Mouse (Mus musculus) forebrain, embryonic 12.5 days (tissue): ENCODE measurements around the gene Oca2. TPM values are rescaled to one million over a fixed set of nuclear protein-coding genes. Genes with fewer than 3 reads are reported as not detected.
A peak's percentile ranks its signal among the peaks of the same experiment; 100 is the strongest.

Source experiments
- ATAC-seq: fragments of 200-750 bp; cut with Nextera tagmentation; 2 replicates; pipeline ENCODE4 v1.8.0; 2017; ENCODE audit warnings: moderate TSS enrichment; ENCODE audit not compliant: low FRiP score
- H3K27ac ChIP-seq: fragments of 300-500 bp; sonication (generic); 2 replicates; pipeline ENCODE4 v1.5.1; 2016; ENCODE audit warnings: mild to moderate bottlenecking
- H3K27me3 ChIP-seq: fragments of 300-500 bp; sonication (generic); 2 replicates; pipeline ENCODE4 v1.6.1; 2016; ENCODE audit warnings: mild to moderate bottlenecking
- H3K36me3 ChIP-seq: fragments of 300-500 bp; sonication (generic); replicated peaks from 2 replicates; pipeline ENCODE4 v1.6.1; 2016; ENCODE audit warnings: mild to moderate bottlenecking
- H3K4me1 ChIP-seq: fragments of 300-500 bp; sonication (generic); 2 replicates; pipeline ENCODE4 v1.6.1; 2016
- H3K4me2 ChIP-seq: fragments of 300-500 bp; sonication (generic); 2 replicates; pipeline ENCODE4 v1.6.1; 2016; ENCODE audit warnings: mild to moderate bottlenecking, moderate library complexity
- H3K4me3 ChIP-seq: fragments of 300-500 bp; sonication (generic); replicated peaks from 2 replicates; pipeline ENCODE4 v1.5.1; 2016; ENCODE audit warnings: mild to moderate bottlenecking
- H3K9ac ChIP-seq: fragments of 300-500 bp; sonication (generic); 2 replicates; pipeline ENCODE4 v1.6.1; 2016; ENCODE audit warnings: mild to moderate bottlenecking
- H3K9me3 ChIP-seq: fragments of 300-500 bp; sonication (generic); 2 replicates; pipeline ENCODE4 v1.6.1; 2016
- WGBS: fragments of 180-500 bp; shearing (Covaris S2); methylation state at CpG from one replicate; pipeline ENCODE4 v1.1.7; 2016; 5-methylcytosine and 5-hydroxymethylcytosine counted together
- polyA plus RNA-seq: library from polyadenylated mRNA; unstranded; fragments of >200 nt; fragmentation: Nextera tagmentation; extraction: Ambion mirVana; gene quantifications from 2 replicates; pipeline ENCODE4 v1.2.1, GENCODE M21; 2016

Oca2 gene
- polyA plus RNA-seq, 1 experiment from 2014 or later = 0.09 TPM

DNA sequence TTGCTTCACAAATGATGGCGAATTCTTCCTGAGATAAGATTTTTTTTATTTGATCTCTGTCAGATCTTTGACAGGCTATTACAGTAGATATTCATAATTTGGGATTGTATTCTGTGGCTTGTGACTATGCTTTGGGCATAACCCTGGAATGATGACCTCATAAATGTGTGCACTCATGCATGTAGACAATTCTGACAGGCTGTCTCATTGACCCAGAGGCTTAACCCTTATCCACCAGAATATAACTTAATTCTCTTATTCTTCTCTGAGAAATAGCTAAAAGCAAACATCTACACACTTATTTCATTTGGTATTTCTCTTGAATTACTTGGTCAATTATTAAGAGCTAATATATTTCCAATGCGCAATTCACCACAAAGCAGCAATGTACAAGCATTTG is 37.9 kb downstream of the Oca2 start:
- no peaks in the 10 kb centered on the region for H3K27me3 ChIP-seq
- H3K4me1 ChIP-seq = no peaks in the 10 kb centered on the region
- H3K4me2 ChIP-seq = no peak overlapping the region
- H3K27ac ChIP-seq = no peak overlapping the region
- no peak for ATAC-seq
- H3K4me3 ChIP-seq = no peak overlapping the region
- 90% methylated on average over 2 of the region's 2 CpGs for WGBS
- no peak overlapping the region for H3K9ac ChIP-seq
- H3K36me3 ChIP-seq = no peaks in the 10 kb centered on the region
- no peaks in the 10 kb centered on the region for H3K9me3 ChIP-seq

DNA sequence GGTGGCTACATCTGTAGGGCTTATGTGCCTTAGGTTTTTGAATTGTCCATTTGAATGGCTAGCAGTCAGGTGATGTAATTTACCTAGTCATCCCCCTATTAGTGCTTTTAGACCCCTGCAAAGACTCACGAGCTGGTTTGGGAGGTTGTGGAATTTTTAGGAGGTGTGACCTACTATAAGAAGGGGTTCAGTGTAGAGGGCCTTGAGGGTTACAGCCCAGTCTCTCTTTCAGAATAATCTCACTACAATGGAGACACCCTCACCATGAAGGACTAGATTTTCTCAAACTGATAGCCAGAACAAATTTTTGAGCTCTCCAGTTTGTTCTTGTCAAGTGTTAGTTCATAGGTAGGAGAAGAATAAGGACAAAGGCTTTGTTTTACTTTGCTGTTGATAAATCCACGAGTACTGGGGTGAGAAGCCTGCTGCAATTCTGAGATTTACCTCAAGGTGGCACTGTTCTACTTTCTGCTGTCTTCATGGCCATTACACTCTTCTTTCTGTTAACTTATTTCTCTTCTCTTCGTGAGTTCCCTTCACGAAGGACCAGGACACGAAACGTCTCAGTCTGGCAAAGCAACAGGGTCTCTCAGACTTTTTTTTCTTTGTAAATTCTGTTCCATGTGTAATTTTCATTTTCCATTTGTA is 52.0 kb downstream of the Oca2 start:
- Histone ChIP-seq H3K27ac (no peak overlapping the region), H3K4me2 (no peak overlapping the region)
- peak; percentile 78 for ATAC-seq

DNA sequence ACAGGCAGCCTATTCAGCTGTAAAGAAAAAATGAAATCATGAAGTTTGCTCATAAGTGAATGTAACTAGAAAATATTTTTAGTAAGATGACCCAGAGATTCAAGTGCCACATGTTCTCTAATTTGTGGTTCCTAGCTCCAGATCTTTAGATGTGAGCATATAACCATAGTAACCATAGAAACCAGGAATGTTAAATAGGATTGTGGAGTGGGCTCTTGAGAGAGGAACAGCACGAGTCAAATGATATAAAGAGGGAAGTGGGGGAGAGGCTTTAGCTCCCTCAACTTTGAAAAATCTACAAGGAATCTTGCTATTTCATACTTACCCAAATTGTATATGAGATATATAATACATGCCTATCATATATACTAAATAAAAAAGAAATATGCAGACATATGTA is 64.8 kb downstream of the Oca2 start:
- Histone ChIP-seq H3K27me3 (no peaks in the 10 kb centered on the region), H3K9ac (no peak overlapping the region), H3K9me3 (no peaks in the 10 kb centered on the region), H3K36me3 (no peaks in the 10 kb centered on the region), H3K4me3 (no peak overlapping the region), H3K4me2 (no peak overlapping the region), H3K4me1 (no peaks in the 10 kb centered on the region), H3K27ac (no peak overlapping the region)
- WGBS = 16% methylated on average over 1 of the region's 1 CpGs
- no peak for ATAC-seq

More for the DNA sequence above, 52.0 kb downstream of the Oca2 start:
- Histone ChIP-seq H3K4me3 (no peak overlapping the region), H3K36me3 (no peaks in the 10 kb centered on the region), H3K9ac (no peak overlapping the region), H3K9me3 (no peaks in the 10 kb centered on the region), H3K4me1 (no peaks in the 10 kb centered on the region), H3K27me3 (no peaks in the 10 kb centered on the region)
- 44% methylated on average over 6 of the region's 6 CpGs for WGBS

DNA sequence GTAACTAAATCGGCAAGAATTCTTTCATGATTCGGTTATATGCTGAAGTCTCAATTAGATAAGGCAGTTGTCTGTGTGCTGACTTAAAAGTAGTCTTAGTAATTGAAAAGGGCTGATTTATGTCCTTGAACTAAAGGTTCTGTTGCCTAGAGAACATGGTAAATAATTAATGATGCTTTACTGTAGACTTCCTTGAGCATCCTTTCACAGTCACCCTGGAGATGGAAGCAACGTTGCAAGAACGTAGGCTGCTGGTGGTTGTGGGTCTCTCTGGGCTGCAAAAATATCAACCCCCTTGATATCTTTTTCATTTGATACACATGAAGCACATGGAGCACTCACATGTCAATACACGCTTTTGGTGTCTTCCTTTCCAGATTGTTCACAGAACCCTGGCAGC is 74.8 kb downstream of the Oca2 start:
- no peak overlapping the region for H3K4me3 ChIP-seq
- H3K4me1 ChIP-seq = no peaks in the 10 kb centered on the region
- no peaks in the 10 kb centered on the region for H3K27me3 ChIP-seq
- H3K9me3 ChIP-seq = no peaks in the 10 kb centered on the region
- H3K9ac ChIP-seq = no peak overlapping the region
- WGBS = 90% methylated on average over 5 of the region's 5 CpGs
- H3K36me3 ChIP-seq = no peaks in the 10 kb centered on the region
- ATAC-seq = no peak
- no peak overlapping the region for H3K27ac ChIP-seq
- H3K4me2 ChIP-seq = no peak overlapping the region

DNA sequence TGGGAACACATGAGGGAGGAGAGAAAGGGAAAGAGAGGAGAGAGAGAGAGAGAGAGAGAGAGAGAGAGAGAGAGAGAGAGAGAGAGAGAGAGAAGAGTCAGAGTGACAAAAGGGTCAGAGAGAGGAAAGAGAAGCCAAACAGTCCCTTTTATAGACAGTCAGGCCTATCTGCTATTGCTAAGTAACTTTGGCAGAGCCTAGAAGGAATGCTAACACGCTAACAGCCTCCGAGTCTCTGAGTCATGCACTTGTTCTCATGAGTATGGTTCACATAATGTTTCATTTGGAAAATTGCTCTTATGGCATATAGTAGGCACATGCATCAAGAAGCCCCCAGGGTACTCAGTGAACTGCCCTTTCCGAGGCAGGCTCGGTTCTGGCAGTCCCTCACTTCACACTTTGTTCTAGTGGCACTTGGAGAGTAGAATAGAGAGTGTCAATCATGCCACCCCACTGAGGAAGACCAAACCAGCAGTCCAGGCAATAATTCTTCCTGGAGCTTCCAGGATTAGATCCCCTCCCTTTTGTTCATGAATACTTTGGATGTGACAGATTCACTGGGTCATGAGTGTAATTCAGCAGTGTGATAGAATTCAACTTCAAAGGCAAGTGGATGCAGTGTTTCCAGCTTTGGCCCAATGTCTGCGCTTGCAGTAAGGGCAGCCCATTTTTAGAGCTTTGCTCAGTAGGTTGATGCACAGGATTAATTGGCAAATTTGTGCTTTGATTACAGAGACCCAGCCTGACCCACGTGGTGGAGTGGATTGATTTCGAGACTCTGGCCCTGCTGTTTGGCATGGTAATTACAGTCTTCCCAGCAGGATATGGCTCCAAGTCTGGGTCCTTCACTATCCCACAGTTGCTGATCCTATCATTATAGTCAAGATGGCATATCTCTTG is 76.3 kb downstream of the Oca2 start:
- Histone ChIP-seq H3K4me1 (no peaks in the 10 kb centered on the region), H3K4me3 (no peak overlapping the region), H3K27ac (no peak overlapping the region), H3K27me3 (no peaks in the 10 kb centered on the region), H3K9me3 (no peaks in the 10 kb centered on the region), H3K36me3 (no peaks in the 10 kb centered on the region), H3K4me2 (no peak overlapping the region), H3K9ac (no peak overlapping the region)
- ATAC-seq = peak; percentile 46; the same call in 1 of the 2 replicates
- 45% methylated on average over 7 of the region's 7 CpGs for WGBS

DNA sequence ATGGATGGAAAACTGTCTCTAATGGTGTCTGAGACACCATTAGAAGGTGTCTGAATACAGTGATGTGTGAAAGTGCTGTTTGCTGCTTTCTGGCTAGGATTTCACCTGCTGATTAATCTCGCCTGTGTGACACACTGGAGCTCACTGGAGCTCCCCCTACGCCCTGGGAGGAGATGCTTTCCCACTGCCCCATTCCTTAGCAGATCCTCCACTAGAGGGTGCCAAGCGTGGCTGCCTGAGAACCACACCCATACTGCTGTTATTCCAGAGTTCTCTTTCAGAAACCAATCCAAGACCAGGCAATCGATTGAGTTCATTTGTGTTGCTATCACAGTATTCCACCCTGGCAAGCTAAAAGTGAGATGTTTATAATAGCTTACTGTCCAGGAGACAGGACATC is 88.2 kb downstream of the Oca2 start:
- Histone ChIP-seq H3K27me3 (no peaks in the 10 kb centered on the region), H3K4me1 (no peaks in the 10 kb centered on the region), H3K9me3 (no peaks in the 10 kb centered on the region), H3K4me3 (no peak overlapping the region), H3K36me3 (no peaks in the 10 kb centered on the region), H3K4me2 (no peak overlapping the region), H3K9ac (no peak overlapping the region), H3K27ac (no peak overlapping the region)
- no peak for ATAC-seq
- 44% methylated on average over 4 of the region's 4 CpGs for WGBS

DNA sequence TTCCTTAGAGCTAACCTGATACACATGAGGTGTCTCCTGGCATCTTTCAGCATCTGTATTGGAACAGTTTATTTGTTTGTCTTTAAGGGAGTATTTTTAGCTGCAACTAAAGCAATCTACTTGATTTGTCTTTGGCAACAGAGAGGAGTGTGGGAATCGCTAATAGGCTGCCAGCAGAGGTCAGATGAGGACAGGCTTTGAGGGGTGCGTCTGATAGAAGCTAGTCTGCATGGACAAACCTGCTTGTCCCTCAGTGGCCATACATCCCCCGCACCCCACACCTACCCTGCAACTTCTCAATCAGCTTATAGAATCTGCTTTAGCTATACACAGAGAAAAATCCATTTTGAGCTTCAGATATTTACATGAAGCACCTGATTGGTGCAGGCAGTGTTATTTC is 109.0 kb downstream of the Oca2 start:
- ATAC-seq = no peak
- no peaks in the 10 kb centered on the region for H3K9me3 ChIP-seq
- no peak overlapping the region for H3K9ac ChIP-seq
- no peak overlapping the region for H3K4me3 ChIP-seq
- no peaks in the 10 kb centered on the region for H3K4me1 ChIP-seq
- WGBS = 54% methylated on average over 3 of the region's 3 CpGs
- H3K27ac ChIP-seq = no peak overlapping the region
- no peaks in the 10 kb centered on the region for H3K27me3 ChIP-seq
- H3K36me3 ChIP-seq = no peaks in the 10 kb centered on the region
- H3K4me2 ChIP-seq = no peak overlapping the region

DNA sequence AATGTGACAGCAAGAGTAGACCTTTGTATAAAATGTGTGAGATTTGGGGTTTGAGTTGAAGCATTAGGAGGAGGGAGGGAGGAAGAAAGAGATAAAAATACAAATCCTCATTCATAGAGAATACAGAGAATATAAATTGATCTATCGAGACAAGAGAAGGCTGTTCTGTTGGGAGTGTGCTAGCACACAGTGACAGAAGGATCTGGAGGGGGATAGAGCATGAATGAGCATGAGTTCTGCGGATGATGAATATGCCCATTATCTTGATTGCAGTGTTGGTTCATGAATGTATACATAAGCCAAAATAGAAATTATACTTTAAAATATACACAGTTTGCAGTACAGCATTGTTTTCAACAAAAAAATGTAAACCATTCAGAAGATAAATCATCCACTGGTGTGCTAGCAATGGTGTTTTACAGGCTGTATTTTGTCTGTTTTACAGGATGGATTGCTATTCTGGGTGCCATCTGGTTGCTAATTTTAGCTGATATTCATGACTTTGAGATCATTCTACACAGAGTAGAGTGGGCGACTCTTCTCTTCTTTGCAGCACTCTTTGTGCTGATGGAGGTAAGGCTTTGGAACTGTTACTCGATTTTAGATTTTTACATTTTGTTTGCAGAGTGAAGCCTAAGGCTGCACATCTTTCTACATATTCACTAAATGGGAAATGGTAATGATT is 117.2 kb downstream of the Oca2 start:
- Histone ChIP-seq H3K9ac (no peak overlapping the region), H3K27ac (no peak overlapping the region), H3K9me3 (no peaks in the 10 kb centered on the region), H3K36me3 (no peaks in the 10 kb centered on the region), H3K27me3 (no peaks in the 10 kb centered on the region), H3K4me2 (no peak overlapping the region), H3K4me3 (no peak overlapping the region), H3K4me1 (no peaks in the 10 kb centered on the region)
- no peak for ATAC-seq
- WGBS = 88% methylated on average over 4 of the region's 4 CpGs

DNA sequence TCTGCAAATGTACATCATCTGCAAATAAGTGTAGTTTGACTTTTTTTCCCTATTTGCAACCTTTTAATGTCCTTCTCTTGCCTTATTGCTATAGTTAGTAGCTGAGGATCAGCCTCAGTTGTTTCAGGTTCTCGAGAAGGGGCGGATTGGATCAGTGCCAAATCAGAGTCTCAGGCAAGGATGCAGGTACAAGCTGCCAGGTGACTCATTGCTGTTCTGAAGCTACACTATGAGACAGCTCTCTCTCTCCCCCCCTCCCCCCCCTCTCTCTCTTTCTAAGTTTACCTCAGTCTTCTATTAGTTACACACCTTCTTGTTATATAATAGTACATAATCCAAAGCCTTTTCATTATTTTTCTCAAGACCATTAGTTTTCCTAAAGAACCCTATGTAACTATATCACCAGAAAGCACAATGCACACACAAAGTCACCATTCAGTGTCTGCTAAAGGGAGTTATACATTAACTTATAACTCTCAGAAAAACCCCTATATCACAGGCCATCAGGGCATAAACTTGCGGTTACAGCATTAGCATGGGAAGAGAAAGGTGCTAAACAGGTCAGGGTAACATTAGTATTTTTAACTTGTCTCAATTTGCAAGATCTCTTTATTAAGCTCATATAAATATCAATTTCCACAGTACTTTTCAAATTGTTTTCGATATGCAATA is 142.3 kb downstream of the Oca2 start:
- H3K27ac ChIP-seq = no peak overlapping the region
- WGBS = 87% methylated on average over 4 of the region's 4 CpGs
- H3K4me1 ChIP-seq = no peaks in the 10 kb centered on the region
- H3K36me3 ChIP-seq = no peaks in the 10 kb centered on the region
- no peak overlapping the region for H3K9ac ChIP-seq
- no peak overlapping the region for H3K4me3 ChIP-seq
- no peak overlapping the region for H3K4me2 ChIP-seq
- H3K27me3 ChIP-seq = no peaks in the 10 kb centered on the region
- no peaks in the 10 kb centered on the region for H3K9me3 ChIP-seq
- no peak for ATAC-seq

DNA sequence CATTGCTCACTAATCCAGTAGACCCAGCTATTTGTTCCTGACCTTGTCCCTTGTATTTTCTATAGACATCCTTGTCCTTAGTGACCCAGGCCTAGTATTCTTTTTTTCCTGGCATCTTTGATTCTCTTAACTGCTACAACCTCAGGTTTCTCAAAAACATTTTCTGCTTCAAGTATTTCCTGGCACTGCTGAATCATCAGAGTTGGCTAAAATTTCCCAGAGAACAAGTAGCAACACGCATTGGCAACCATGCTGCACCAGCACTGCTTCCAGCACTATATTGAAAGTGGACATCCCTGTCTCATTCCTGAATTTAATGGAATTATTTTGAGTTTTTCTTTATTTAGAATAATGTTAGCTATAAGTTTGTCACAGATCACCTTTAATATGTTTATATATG is 143.1 kb downstream of the Oca2 start:
- H3K27me3 ChIP-seq = no peaks in the 10 kb centered on the region
- WGBS = 85% methylated on average over 1 of the region's 1 CpGs
- no peak for ATAC-seq

DNA sequence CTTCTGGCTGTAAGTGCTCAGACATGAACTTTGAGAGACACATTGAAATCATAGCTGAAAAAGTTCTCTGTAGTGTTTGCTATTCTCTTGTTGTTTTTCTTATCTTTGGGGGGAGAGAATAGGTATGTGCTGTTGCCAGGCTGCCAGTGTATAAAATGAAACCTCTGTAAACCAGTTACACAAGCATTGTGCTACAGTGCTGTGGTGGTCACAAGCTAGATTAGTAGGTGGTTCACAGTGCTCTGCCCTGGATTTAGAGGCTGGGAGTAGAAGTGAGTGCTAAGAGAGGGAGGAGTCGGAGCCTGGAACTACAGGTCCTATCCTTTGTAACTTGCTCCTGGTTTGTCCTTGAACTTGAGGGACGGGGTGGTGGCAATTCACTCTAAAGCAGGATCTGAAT is 148.7 kb downstream of the Oca2 start:
- H3K27me3 ChIP-seq = no peaks in the 10 kb centered on the region
- H3K4me1 ChIP-seq = no peaks in the 10 kb centered on the region
- no peak overlapping the region for H3K9ac ChIP-seq
- H3K4me3 ChIP-seq = no peak overlapping the region
- ATAC-seq = no peak
- H3K4me2 ChIP-seq = no peak overlapping the region
- WGBS = 88% methylated on average over 2 of the region's 2 CpGs
- no peaks in the 10 kb centered on the region for H3K36me3 ChIP-seq
- no peaks in the 10 kb centered on the region for H3K9me3 ChIP-seq
- H3K27ac ChIP-seq = no peak overlapping the region

More for the DNA sequence above, 143.1 kb downstream of the Oca2 start:
- H3K9ac ChIP-seq = no peak overlapping the region
- no peak overlapping the region for H3K4me2 ChIP-seq
- H3K9me3 ChIP-seq = no peaks in the 10 kb centered on the region
- H3K36me3 ChIP-seq = no peaks in the 10 kb centered on the region
- H3K4me3 ChIP-seq = no peak overlapping the region
- no peak overlapping the region for H3K27ac ChIP-seq
- H3K4me1 ChIP-seq = no peaks in the 10 kb centered on the region

DNA sequence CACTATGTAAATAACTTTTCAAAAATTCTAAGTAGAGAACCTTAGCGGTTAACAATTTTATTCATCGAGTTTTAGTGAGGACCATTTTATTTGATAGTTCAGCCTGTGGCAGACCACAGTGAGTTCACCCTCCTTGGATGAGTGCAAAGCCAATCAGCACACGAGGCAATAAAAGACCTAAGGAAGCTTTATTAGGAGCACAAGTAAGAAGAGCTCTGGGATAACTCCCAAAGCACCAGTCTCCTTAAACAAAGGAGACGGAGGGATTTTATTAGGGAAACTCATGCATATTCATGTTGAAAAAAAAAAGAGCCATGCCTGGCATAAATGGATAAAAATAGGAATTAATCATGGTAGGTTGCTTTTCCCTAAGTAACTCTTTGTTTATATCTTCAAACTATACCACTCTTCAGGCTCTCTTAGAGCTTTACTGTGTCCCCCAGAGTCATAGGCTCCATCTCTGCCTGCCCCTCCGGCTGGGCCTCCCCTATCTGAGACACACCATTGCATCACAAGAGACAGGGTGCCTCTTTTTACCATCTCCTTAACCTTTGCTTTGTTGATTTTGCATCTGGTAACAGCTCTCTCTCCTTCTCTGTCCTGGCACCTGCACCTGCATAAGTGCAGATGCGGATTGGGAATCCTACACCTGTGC is 178.7 kb downstream of the Oca2 start:
- peak; percentile 89 for ATAC-seq
- no peaks in the 10 kb centered on the region for H3K9me3 ChIP-seq
- no peak overlapping the region for H3K27ac ChIP-seq
- H3K4me3 ChIP-seq = no peak overlapping the region
- H3K9ac ChIP-seq = no peak overlapping the region
- no peaks in the 10 kb centered on the region for H3K27me3 ChIP-seq
- peaks cover 7% of the 10 kb centered on the region for H3K4me1 ChIP-seq
- H3K36me3 ChIP-seq = no peaks in the 10 kb centered on the region
- H3K4me2 ChIP-seq = no peak overlapping the region
- WGBS = 31% methylated on average over 6 of the region's 6 CpGs
